Mouse (Mus musculus) forebrain, postnatal 0 days (tissue): ENCODE results near the gene Asb1. TPM values are rescaled to one million over a fixed set of nuclear protein-coding genes. Genes with fewer than 3 reads are reported as not detected.

Experiments
- ATAC-seq: fragments of 200-750 bp; cut with Nextera tagmentation; 2 replicates; pipeline ENCODE4 v1.8.0; 2017; ENCODE audit warnings: mild to moderate bottlenecking, moderate library complexity
- DNase-seq: peaks from one replicate; pipeline ENCODE4 v3.0.0-alpha.2; 2015
- H3K27ac ChIP-seq: fragments of 300-500 bp; sonication (generic); 2 replicates; pipeline ENCODE4 v1.5.1; 2014; ENCODE audit warnings: low read depth, mild to moderate bottlenecking, antibody characterized with exemption, low read length, moderate library complexity, mixed read lengths
- H3K27me3 ChIP-seq: fragments of 300-500 bp; sonication (generic); 2 replicates; pipeline ENCODE4 v1.6.1; 2014; ENCODE audit warnings: mild to moderate bottlenecking, low read length, mixed read lengths; ENCODE audit not compliant: insufficient read depth
- H3K36me3 ChIP-seq: fragments of 300-500 bp; sonication (generic); 2 replicates; pipeline ENCODE4 v1.6.1; 2014; ENCODE audit warnings: mild to moderate bottlenecking, moderate library complexity; ENCODE audit not compliant: insufficient read depth
- H3K4me1 ChIP-seq: fragments of 300-500 bp; sonication (generic); 2 replicates; pipeline ENCODE4 v1.6.1; 2014; ENCODE audit warnings: antibody characterized with exemption; ENCODE audit not compliant: insufficient read depth
- H3K4me2 ChIP-seq: fragments of 300-500 bp; sonication (generic); 2 replicates; pipeline ENCODE4 v1.6.1; 2014; ENCODE audit warnings: low read depth, mild to moderate bottlenecking, moderate library complexity
- H3K4me3 ChIP-seq: fragments of 300-500 bp; sonication (generic); 2 replicates; pipeline ENCODE4 v1.5.1; 2014; ENCODE audit warnings: low read depth, low read length, mixed read lengths
- H3K9ac ChIP-seq: fragments of 300-500 bp; sonication (generic); 2 replicates; pipeline ENCODE4 v1.6.1; 2014; ENCODE audit warnings: mild to moderate bottlenecking
- H3K9me3 ChIP-seq: fragments of 300-500 bp; sonication (generic); 2 replicates; pipeline ENCODE4 v1.6.1; 2016; ENCODE audit warnings: low read length
- CTCF ChIP-seq: sonication (generic); IDR thresholded peaks from 2 replicates; pipeline ENCODE4 v1.5.1; 2016; ENCODE audit warnings: antibody characterized with exemption, control low read depth, low read depth
- WGBS: fragments of 180-500 bp; shearing (Covaris S2); extraction: QIAGEN DNeasy Blood & Tissue Kit; methylation state at CpG from one replicate; pipeline ENCODE4 v1.1.7; 2014; 5-methylcytosine and 5-hydroxymethylcytosine counted together
- polyA plus RNA-seq: library from polyadenylated mRNA; unstranded; fragments of >200 nt; fragmentation: Nextera tagmentation; extraction: Ambion mirVana; gene quantifications from 2 replicates; pipeline ENCODE4 v1.2.1, GENCODE M21; 2015
- total RNA-seq: library from RNA; depleted of rRNA; stranded (reverse); fragments of >200 nt; gene quantifications from 2 replicates; pipeline ENCODE4 v1.2.3, GENCODE M21; 2014

Gene Asb1
- total and polyA plus RNA-seq, 2 experiments from 2014 or later: 8.3 to 31.1 TPM

GRCm38 (mm10) chr1:91581206-91581605 is 40.9 kb downstream of the Asb1 start:
- no peak overlapping the region for H3K27ac ChIP-seq
- H3K36me3 ChIP-seq: no peaks in the 10 kb centered on the region
- no peaks in the 10 kb centered on the region for H3K27me3 ChIP-seq
- no peak overlapping the region for H3K4me3 ChIP-seq
- TF ChIP-seq CTCF: no peak
- ATAC-seq (no peak), DNase-seq (no peak)
- WGBS: 62% methylated on average over 2 of the region's 2 CpGs
- no peak overlapping the region for H3K9ac ChIP-seq
- H3K4me1 ChIP-seq: no peaks in the 10 kb centered on the region
- no peak overlapping the region for H3K4me2 ChIP-seq
- H3K9me3 ChIP-seq: no peaks in the 10 kb centered on the region

- Histone ChIP-seq H3K4me3 (no peak overlapping the region), H3K4me2 (no peak overlapping the region), H3K9me3 (no peaks in the 10 kb centered on the region), H3K27ac (no peak overlapping the region), H3K36me3 (no peaks in the 10 kb centered on the region), H3K4me1 (no peaks in the 10 kb centered on the region), H3K27me3 (no peaks in the 10 kb centered on the region), H3K9ac (no peak overlapping the region)
- TF ChIP-seq CTCF: no peak
- ATAC-seq (no peak), DNase-seq (no peak)
- 86% methylated on average over 17 of the region's 17 CpGs for WGBS
Observed at GRCm38 (mm10) chr1:91584969-91585835, 44.9 kb downstream of the Asb1 start.

GRCm38 (mm10) chr1:91589738-91590137 is 49.4 kb downstream of the Asb1 start:
- H3K9ac ChIP-seq: no peak overlapping the region
- H3K4me2 ChIP-seq: no peak overlapping the region
- no peak for DNase-seq
- no peak for TF ChIP-seq CTCF
- 73% methylated on average over 6 of the region's 6 CpGs for WGBS
- H3K4me1 ChIP-seq: no peaks in the 10 kb centered on the region
- no peaks in the 10 kb centered on the region for H3K36me3 ChIP-seq
- no peak overlapping the region for H3K27ac ChIP-seq
- ATAC-seq: no peak
- H3K27me3 ChIP-seq: no peaks in the 10 kb centered on the region
- H3K9me3 ChIP-seq: no peaks in the 10 kb centered on the region
- no peak overlapping the region for H3K4me3 ChIP-seq

GRCm38 (mm10) chr1:91595521-91596020 is 55.2 kb downstream of the Asb1 start:
- H3K4me1 ChIP-seq: no peaks in the 10 kb centered on the region
- no peaks in the 10 kb centered on the region for H3K36me3 ChIP-seq
- no peaks in the 10 kb centered on the region for H3K27me3 ChIP-seq
- ATAC-seq: no peak
- H3K4me3 ChIP-seq: no peak overlapping the region
- 81% methylated on average over 9 of the region's 9 CpGs for WGBS
- H3K9me3 ChIP-seq: no peaks in the 10 kb centered on the region
- TF ChIP-seq CTCF: no peak
- H3K4me2 ChIP-seq: no peak overlapping the region
- H3K27ac ChIP-seq: no peak overlapping the region
- no peak overlapping the region for H3K9ac ChIP-seq
- DNase-seq: no peak

- DNase-seq: no peak
- 86% methylated on average over 5 of the region's 5 CpGs for WGBS
Observed at GRCm38 (mm10) chr1:91597611-91598010, 57.3 kb downstream of the Asb1 start.

GRCm38 (mm10) chr1:91600671-91601361 is 60.5 kb downstream of the Asb1 start:
- Histone ChIP-seq H3K27ac (peak overlapping the region; percentile 51; the same call in 1 of the 2 replicates), H3K9ac (no peak overlapping the region), H3K9me3 (no peaks in the 10 kb centered on the region), H3K36me3 (no peaks in the 10 kb centered on the region), H3K4me3 (no peak overlapping the region), H3K27me3 (no peaks in the 10 kb centered on the region), H3K4me1 (0 out of 2 replicates have a peak, but pooled peaks cover 3% of the 10 kb centered on the region), H3K4me2 (no peak overlapping the region)
- TF ChIP-seq CTCF: peak; percentile 69
- ATAC-seq (peak; percentile 95), DNase-seq (peak; percentile 79)
- WGBS: 26% methylated on average over 9 of the region's 9 CpGs

More at GRCm38 (mm10) chr1:91597611-91598010, 57.3 kb downstream of the Asb1 start:
- H3K4me2 ChIP-seq: no peak overlapping the region
- no peak for ATAC-seq
- no peaks in the 10 kb centered on the region for H3K9me3 ChIP-seq
- H3K36me3 ChIP-seq: no peaks in the 10 kb centered on the region
- 0 out of 2 replicates have a peak, but pooled peaks cover 3% of the 10 kb centered on the region for H3K4me1 ChIP-seq
- no peak for TF ChIP-seq CTCF
- H3K9ac ChIP-seq: no peak overlapping the region
- H3K27ac ChIP-seq: no peak overlapping the region
- H3K27me3 ChIP-seq: no peaks in the 10 kb centered on the region
- no peak overlapping the region for H3K4me3 ChIP-seq
